Mouse (Mus musculus) midbrain, embryonic 10.5 days (tissue): Measurements from ENCODE around the gene Fgf15. TPM values are rescaled to one million over a fixed set of nuclear protein-coding genes. Genes with fewer than 3 reads are reported as not detected.

Experiments used
- DNase-seq: peaks from one replicate; pipeline ENCODE4 v3.0.0-alpha.2; 2017; ENCODE audit warnings: low spot score
- H3K27ac ChIP-seq: fragments of 300-500 bp; sonication (generic); replicated peaks from 2 replicates; pipeline ENCODE4 v1.5.1; 2016; ENCODE audit warnings: mild to moderate bottlenecking
- H3K27me3 ChIP-seq: fragments of 300-500 bp; sonication (generic); 2 replicates; pipeline ENCODE4 v1.6.1; 2016; ENCODE audit warnings: low read depth, mild to moderate bottlenecking; ENCODE audit not compliant: poor library complexity, severe bottlenecking
- H3K36me3 ChIP-seq: fragments of 300-500 bp; sonication (generic); 2 replicates; pipeline ENCODE4 v1.6.1; 2016; ENCODE audit warnings: mild to moderate bottlenecking, moderate library complexity
- H3K4me1 ChIP-seq: fragments of 300-500 bp; sonication (generic); 2 replicates; pipeline ENCODE4 v1.6.1; 2016
- H3K4me3 ChIP-seq: fragments of 300-500 bp; sonication (generic); 2 replicates; pipeline ENCODE4 v1.5.1; 2016; ENCODE audit warnings: mild to moderate bottlenecking, moderate library complexity
- H3K9me3 ChIP-seq: fragments of 300-500 bp; sonication (generic); replicated peaks from 2 replicates; pipeline ENCODE4 v1.6.1; 2016; ENCODE audit warnings: mild to moderate bottlenecking
- WGBS: fragments of 180-500 bp; shearing (Covaris S2); methylation state at CpG from one replicate; pipeline ENCODE4 v1.1.7; 2016; 5-methylcytosine and 5-hydroxymethylcytosine counted together
- polyA plus RNA-seq: library from polyadenylated mRNA; unstranded; fragments of >200 nt; fragmentation: Nextera tagmentation; extraction: Ambion mirVana; gene quantifications from 2 replicates; pipeline ENCODE4 v1.2.1, GENCODE M21; 2016

Fgf15 gene
- polyA plus RNA-seq, 1 experiment from 2014 or later: 96.3 TPM

DNA sequence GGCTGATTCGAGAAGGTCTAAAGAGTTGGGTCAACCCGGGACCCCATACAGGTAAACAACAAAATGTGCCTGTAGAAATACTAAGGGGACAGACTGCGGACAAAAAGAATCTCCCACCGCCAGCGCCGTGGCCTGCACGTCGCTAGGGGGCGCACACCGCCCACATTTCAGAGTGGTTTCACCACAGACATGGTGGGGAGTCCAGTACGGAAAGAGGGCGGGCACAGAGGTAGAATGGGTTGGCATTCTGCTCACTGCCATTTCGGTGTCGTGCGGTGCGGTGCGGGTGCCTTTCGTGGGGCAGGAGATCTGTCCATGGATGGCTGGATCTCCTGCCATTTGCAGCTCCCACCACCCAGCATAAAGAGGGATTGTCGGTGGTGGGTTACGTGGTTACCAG, 41.2 kb downstream of the Fgf15 start:
- Histone ChIP-seq H3K9me3 (no peaks in the 10 kb centered on the region), H3K4me3 (peak overlapping the region; percentile 83), H3K27ac (peak overlapping the region; percentile 98), H3K36me3 (peaks cover 55% of the 10 kb centered on the region), H3K27me3 (peaks cover 30% of the 10 kb centered on the region), H3K4me1 (peaks cover 76% of the 10 kb centered on the region)
- WGBS: 2% methylated on average over 20 of the region's 20 CpGs
- peak; percentile 88 for DNase-seq

DNA sequence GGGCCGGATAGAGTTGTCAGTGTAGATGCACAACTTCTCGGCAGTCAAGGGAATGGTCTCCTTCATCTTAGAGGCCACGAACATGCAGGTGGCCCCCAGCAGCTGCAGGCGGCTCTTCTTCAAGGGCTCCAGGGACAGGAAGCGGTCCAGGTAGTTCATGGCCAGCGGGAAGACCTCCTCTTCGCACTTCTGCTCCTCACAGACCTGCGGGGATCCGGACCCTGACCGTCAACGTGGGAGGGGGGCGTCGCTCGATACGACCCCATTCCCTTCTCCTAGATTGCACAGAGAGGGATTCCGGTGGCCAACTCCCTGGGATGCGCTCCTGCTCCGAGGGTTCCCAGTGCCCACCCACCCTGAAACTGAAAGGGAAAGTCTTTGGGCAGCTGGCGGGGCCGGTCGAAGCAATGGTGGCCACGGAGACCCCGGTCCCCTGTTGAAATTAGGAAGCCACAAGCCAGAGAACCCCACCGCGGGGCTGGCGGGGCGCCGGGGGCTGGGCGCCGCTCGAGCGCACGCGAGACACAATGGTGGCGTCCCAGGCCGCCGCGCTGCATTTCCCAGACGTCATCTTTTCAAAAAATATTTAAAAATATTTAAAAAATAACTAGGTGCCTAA, 41.7 kb downstream of the Fgf15 start:
- Histone ChIP-seq H3K4me3 (peak overlapping the region; percentile 83), H3K27ac (peak overlapping the region; percentile 98), H3K4me1 (peaks cover 81% of the 10 kb centered on the region), H3K36me3 (peaks cover 49% of the 10 kb centered on the region), H3K9me3 (no peaks in the 10 kb centered on the region), H3K27me3 (peaks cover 36% of the 10 kb centered on the region)
- 1% methylated on average over 39 of the region's 39 CpGs for WGBS
- peak; percentile 51 for DNase-seq

GRCm38 (mm10) chr7:144938661-144939343, 42.5 kb downstream of the Fgf15 start:
- peak overlapping the region; percentile 83 for H3K4me3 ChIP-seq
- peaks cover 41% of the 10 kb centered on the region for H3K36me3 ChIP-seq
- no peak for DNase-seq
- WGBS: under 1% methylated on average over 32 of the region's 32 CpGs
- peaks cover 89% of the 10 kb centered on the region for H3K4me1 ChIP-seq
- H3K27me3 ChIP-seq: peaks cover 41% of the 10 kb centered on the region
- no peaks in the 10 kb centered on the region for H3K9me3 ChIP-seq
- peak overlapping the region; percentile 98 for H3K27ac ChIP-seq

DNA sequence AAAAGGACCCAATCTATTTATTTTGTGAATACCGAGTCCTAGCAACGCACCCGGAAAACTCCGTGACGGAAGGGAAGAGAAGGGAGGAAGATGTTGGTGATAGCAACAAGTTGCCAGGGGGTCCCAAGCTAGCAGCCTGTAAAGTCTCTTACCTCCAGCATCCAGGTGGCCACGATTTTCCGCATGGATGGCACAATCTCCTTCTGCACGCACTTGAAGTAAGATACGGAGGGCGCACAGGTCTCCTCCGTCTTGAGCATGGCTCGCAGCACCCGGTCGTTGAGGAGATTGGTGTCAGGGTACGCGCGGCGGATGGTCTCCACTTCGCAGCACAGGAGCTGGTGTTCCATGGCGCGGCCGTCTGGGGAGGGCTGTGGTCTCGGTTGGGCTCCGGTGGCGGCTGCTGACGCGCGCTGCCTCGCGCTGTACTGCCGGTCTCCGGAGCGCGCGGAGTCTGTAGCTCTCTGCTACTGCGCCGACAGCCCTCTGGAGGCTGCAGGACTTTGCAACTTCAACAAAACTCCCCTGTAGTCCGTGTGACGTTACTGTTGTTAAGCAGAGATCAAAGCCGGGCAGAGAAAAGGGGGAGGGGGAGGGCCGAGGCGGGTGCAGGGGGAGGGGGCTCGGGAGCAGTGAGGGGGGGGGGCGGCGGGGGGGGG, 43.1 kb downstream of the Fgf15 start, which contains the start of gene Ccnd1:
TSS of gene Ccnd1 (minus strand) at position 582 of the 659 bp plus-strand sequence.
- WGBS: under 1% methylated on average over 39 of the region's 45 CpGs
- no peak for DNase-seq
- Histone ChIP-seq H3K4me3 (peak within 1 kb of the TSS; percentile 83), H3K4me1 (peaks cover 88% of the 10 kb centered on the region), H3K36me3 (peaks cover 35% of the 10 kb centered on the region), H3K27me3 (peaks cover 48% of the 10 kb centered on the region), H3K9me3 (no peaks in the 10 kb centered on the region), H3K27ac (peak within 1 kb of the TSS; percentile 98)

DNA sequence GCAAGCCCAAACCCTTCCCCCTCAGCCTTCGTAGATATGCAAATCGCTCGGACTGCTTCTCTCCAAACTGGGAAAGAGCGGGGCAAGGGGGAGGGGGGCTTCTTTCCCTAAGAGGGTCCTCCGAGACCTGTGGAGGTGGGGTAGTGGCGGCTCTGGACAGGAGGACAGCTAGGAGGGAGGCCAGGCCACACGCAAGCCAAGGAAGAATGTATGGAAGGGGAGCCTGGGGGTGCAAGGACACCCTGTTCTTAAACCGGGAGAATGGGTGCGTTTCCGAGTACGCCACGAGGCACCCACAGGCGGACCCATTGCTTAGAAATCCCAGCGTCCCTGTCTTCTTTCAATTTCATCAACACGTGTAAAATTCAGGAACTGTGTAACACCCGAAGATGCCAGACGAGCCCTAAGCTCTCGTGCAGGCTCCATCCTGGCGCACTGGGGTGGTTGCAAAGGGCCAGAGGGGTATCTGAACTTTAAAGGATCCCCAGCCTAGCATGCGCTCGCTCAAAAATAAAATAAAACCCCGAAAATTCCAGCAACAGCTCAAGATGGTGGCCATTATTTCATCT, 43.8 kb downstream of the Fgf15 start:
- Histone ChIP-seq H3K27me3 (peaks cover 54% of the 10 kb centered on the region), H3K9me3 (no peaks in the 10 kb centered on the region), H3K36me3 (peaks cover 29% of the 10 kb centered on the region), H3K4me1 (peaks cover 84% of the 10 kb centered on the region), H3K27ac (peak overlapping the region; percentile 98), H3K4me3 (peak overlapping the region; percentile 83)
- peak; percentile 90 for DNase-seq
- under 1% methylated on average over 22 of the region's 22 CpGs for WGBS

DNA sequence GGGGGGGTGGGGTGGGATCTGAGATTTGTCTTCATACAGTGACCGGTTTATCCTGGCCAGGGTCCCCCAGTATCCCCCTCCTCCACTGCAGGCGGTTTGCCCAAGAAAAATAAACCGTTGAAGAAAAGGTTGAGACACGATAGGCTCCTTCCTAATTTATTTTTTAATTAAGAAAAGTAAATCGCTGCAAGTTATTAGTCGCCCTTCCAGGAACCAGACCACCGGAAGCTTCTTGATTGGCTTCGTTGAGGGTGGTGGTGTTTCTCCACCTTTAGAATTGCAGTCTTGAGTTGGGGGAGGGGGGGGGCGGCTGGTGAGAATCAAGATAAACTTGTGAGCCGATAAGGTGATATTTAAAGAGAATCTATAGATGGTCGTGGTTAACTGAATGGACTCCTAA, 44.3 kb downstream of the Fgf15 start:
- DNase-seq: no peak
- Histone ChIP-seq H3K36me3 (peaks cover 24% of the 10 kb centered on the region), H3K4me3 (peak overlapping the region; percentile 83), H3K4me1 (peaks cover 79% of the 10 kb centered on the region), H3K9me3 (no peaks in the 10 kb centered on the region), H3K27ac (peak overlapping the region; percentile 98), H3K27me3 (peaks cover 56% of the 10 kb centered on the region)
- under 1% methylated on average over 11 of the region's 11 CpGs for WGBS

DNA sequence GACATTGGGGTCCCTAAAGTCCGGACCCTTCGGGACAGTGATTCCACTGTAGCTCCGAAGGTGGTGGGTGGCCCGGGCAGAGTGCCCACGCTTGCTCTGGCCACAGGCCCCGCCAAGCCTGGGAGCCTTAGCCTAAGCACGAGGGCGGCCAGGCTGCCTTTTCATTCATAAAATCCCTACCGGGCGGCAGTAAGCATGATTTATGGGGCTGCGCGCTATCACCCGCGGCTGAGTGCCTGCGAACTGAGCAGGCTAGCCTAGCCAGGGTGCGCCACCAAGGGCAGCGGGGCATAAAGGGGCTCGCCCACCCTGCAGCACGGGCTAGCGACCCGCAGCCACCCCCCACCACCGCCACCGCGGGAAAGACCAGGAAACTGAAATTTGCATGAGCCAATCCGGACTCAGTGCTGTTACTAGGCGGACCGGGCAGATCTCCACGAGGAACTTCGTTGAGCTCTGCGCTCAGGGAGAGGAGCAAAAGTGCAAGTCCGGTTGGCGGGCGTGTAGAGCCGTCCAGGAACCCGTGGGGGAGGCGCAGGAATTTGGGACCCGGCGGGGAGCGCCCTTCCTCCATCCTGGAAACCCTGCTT, 45.0 kb downstream of the Fgf15 start:
- peak overlapping the region; percentile 98 for H3K27ac ChIP-seq
- 0% methylated on average over 39 of the region's 39 CpGs for WGBS
- peak overlapping the region; percentile 83 for H3K4me3 ChIP-seq
- H3K4me1 ChIP-seq: peaks cover 72% of the 10 kb centered on the region
- DNase-seq: peak; percentile 97
- H3K9me3 ChIP-seq: no peaks in the 10 kb centered on the region
- peaks cover 16% of the 10 kb centered on the region for H3K36me3 ChIP-seq
- peaks cover 56% of the 10 kb centered on the region for H3K27me3 ChIP-seq

DNA sequence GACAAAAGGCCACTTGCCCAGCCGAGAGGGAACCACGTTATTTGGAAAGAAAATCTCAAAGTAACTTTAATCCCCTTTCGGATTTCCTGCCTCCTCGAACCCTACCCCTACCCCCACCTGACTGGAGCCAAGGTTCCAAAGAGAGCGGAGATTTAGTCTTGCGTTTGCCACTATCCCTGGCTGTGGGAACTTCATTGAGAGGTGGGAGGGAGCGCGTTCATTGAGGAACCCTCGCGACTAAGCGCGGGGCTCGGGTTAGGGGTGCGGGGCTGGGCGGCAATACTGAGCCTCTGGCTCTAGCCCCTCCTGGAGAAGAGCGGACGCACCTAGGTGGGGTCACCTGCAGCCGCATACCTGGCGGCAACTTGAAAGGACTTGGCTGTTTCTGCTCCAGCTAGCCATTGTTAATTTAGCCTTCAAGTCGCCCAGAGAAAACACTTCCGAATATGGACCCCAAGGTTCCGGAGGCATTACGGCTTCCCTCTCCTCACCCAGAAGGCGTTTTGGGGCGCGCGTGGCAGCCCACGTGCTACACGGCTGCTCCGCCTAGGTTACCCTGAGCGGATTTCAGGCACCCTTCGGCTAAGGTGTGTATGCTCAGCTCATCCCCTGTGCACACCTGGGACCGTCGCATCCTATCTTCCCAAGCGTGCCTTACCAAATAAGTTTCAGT, 45.9 kb downstream of the Fgf15 start:
- Histone ChIP-seq H3K27ac (peak overlapping the region; percentile 98), H3K4me3 (peak overlapping the region; percentile 83), H3K9me3 (no peaks in the 10 kb centered on the region), H3K36me3 (peaks cover 7% of the 10 kb centered on the region), H3K4me1 (peaks cover 63% of the 10 kb centered on the region), H3K27me3 (peaks cover 56% of the 10 kb centered on the region)
- DNase-seq: peak; percentile 73
- 1% methylated on average over 35 of the region's 35 CpGs for WGBS

DNA sequence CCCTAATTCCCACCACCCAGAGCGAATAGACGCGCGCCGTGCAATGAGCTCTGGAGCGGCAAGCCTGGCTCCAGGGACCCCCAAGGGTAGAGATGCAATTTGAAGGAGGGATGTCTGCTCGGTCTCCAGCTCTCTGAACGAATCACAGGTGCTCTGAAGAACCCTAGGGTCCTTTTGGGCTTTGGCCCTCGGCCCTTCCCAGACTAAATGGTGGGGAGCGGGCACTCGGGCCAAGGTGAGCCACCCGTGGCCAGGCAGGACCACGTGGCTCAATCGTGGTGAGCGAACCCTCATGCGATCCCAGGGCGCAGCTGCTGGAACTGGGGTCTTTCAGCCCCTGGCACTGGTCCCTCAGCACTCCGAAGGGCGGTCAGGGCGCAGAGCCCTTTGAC, 46.4 kb downstream of the Fgf15 start:
- WGBS: under 1% methylated on average over 20 of the region's 20 CpGs
- no peak for DNase-seq
- Histone ChIP-seq H3K27me3 (peaks cover 56% of the 10 kb centered on the region), H3K4me1 (peaks cover 58% of the 10 kb centered on the region), H3K27ac (peak overlapping the region; percentile 98), H3K36me3 (peaks cover 2% of the 10 kb centered on the region; the same call in 1 of the 2 replicates), H3K9me3 (no peaks in the 10 kb centered on the region), H3K4me3 (peak overlapping the region; percentile 83)

DNA sequence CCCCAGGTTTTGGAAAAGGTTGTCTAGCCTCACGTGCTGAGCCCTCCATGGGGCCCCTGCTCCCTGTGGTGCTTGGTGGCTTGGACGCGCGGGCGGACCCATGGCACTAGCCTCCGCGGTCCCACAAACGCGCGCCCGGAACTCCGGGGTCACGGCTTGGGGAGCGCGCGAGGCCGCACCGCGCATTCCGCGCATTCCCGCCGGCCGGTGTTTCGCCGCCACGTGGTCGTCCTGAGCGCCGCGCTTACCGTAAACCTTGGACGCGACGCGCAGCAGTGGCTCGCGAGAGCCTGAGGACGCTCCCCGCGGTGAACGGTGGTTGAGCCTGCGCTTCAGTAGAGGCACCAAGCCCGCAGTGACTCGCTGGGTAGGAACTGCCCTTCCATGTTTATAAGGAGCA, 46.9 kb downstream of the Fgf15 start:
- under 1% methylated on average over 45 of the region's 45 CpGs for WGBS
- Histone ChIP-seq H3K4me1 (peaks cover 55% of the 10 kb centered on the region), H3K36me3 (no peaks in the 10 kb centered on the region), H3K4me3 (peak overlapping the region; percentile 83), H3K27me3 (peaks cover 51% of the 10 kb centered on the region), H3K27ac (peak overlapping the region; percentile 98), H3K9me3 (no peaks in the 10 kb centered on the region)
- DNase-seq: peak; percentile 88
